Mouse (Mus musculus): Measurements from ENCODE around the gene 4930519P11Rik.

GRCm38 (mm10) chr2:154603007-154603637, 10.1 kb downstream of the 4930519P11Rik start:
- no peak for TF ChIP-seq CTCF (IDR thresholded peaks at IDR 0.05; ENCODE audit: borderline replicate concordance, insufficient read depth, low read length)
- TF ChIP-seq POLR2A (IDR thresholded peaks at IDR 0.05; ENCODE audit: low read depth, low read length), result 0 out of 2 replicates have a peak, but pooled peaks have one; percentile 67
